8 mouse cellular contexts compared by ENCODE assay signal in genomic region chr3:126595456-126595855, GRCm38 (mm10). TPM values are rescaled to one million over a fixed set of nuclear protein-coding genes. Genes with fewer than 3 reads are reported as not detected.
DNase-seq lines count a peak whose midpoint lies in the region; ATAC-seq and TF ChIP-seq lines count a peak whose summit lies in the region.

No protein-coding gene starts in this region.

- H3K79me2 ChIP-seq in CH12.LX (replicated peaks; ENCODE audit: control insufficient read depth, extremely low read depth, insufficient read depth, poor library complexity, severe bottlenecking) (peaks cover 26% of the 10 kb centered on the region), macrophage (ENCODE audit: inconsistent target) (peaks cover 29% of the 10 kb centered on the region)

- no peak for TF ChIP-seq EP300 in CH12.LX (IDR thresholded peaks at IDR 0.05; ENCODE audit: low read length)

- H3K9ac ChIP-seq in heart, embryonic 15.5 days = no peak overlapping the region
- 0 out of 2 replicates have a peak overlapping the region, but pooled peaks have one; percentile 11 for H3K9ac ChIP-seq in CH12.LX (ENCODE audit: insufficient read depth, low read depth)
- no peak overlapping the region for H3K9ac ChIP-seq in forebrain, embryonic 15.5 days (replicated peaks)

- dilution Hi-C loops in CH12.LX (cut with MboI; ENCODE audit: extremely low pct_ligation_motif_present, extremely low pct_unique_long_range_greater_than_20kb, low sequenced_read_pairs) = no loop called here

- H3K4me1 ChIP-seq in heart, embryonic 15.5 days (replicated peaks) = peaks cover 7% of the 10 kb centered on the region; the same call in 1 of the 2 replicates
- peaks cover 0 to 15% of the 10 kb centered on the region in 2 experiments; a peak in 2 of 4 replicates for H3K4me1 ChIP-seq in CH12.LX (ENCODE audit: control insufficient read depth in 1 of 2, insufficient read depth in 2 of 2)
- peaks cover 19% of the 10 kb centered on the region for H3K4me1 ChIP-seq in forebrain, embryonic 15.5 days

- DNase-seq in heart, adult 18-20 months = no peak
- no peak for DNase-seq in CH12.LX (ENCODE audit: extremely low read depth)
- no peak for DNase-seq in thymus, postnatal 4 days
- no peak for DNase-seq in right cerebral cortex, postnatal 14 days
- DNase-seq in thymus, postnatal 0 days (ENCODE audit: low spot score) = no peak

- TF ChIP-seq CTCF in CH12.LX (conservative IDR thresholded peaks at IDR 0.05 in 1 of 2, IDR thresholded peaks at IDR 0.05 in 1 of 2; ENCODE audit: low read depth in 2 of 2, low read length in 2 of 2) = no peak

- peak overlapping the region; percentile 99 for H3K27ac ChIP-seq in heart, embryonic 15.5 days
- no peak overlapping the region for H3K27ac ChIP-seq in CH12.LX (ENCODE audit: insufficient read depth, low read depth)
- H3K27ac ChIP-seq in forebrain, embryonic 15.5 days (replicated peaks) = peak overlapping the region; percentile 91; the same call in 1 of the 2 replicates
- peak overlapping the region; percentile 82 for H3K27ac ChIP-seq in macrophage

- peak overlapping the region; percentile 89; the same call in 1 of the 2 replicates for H3K4me2 ChIP-seq in heart, embryonic 15.5 days
- H3K4me2 ChIP-seq in CH12.LX (ENCODE audit: insufficient read depth, low read depth, poor library complexity, severe bottlenecking) = peak overlapping the region; percentile 49; the same call in 1 of the 2 replicates
- peak overlapping the region; percentile 88; the same call in 1 of the 2 replicates for H3K4me2 ChIP-seq in forebrain, embryonic 15.5 days (replicated peaks)

- 56% methylated on average over 4 of the region's 4 CpGs for WGBS in heart, embryonic 15.5 days
- 75% methylated on average over 4 of the region's 4 CpGs for WGBS in forebrain, embryonic 15.5 days
- WGBS in macrophage (ENCODE audit: missing documents) = 62% methylated on average over 4 of the region's 4 CpGs

- no peaks in the 10 kb centered on the region for H3K9me3 ChIP-seq in heart, embryonic 15.5 days (replicated peaks)
- H3K9me3 ChIP-seq in CH12.LX (replicated peaks; ENCODE audit: low read length) = peaks cover 3% of the 10 kb centered on the region
- H3K9me3 ChIP-seq in forebrain, embryonic 15.5 days = no peaks in the 10 kb centered on the region

- ATAC-seq in heart, embryonic 15.5 days (replicated peaks; ENCODE audit: insufficient number of reproducible peaks, insufficient read depth, low FRiP score, low read depth) = no peak
- ATAC-seq in forebrain, embryonic 15.5 days (replicated peaks) = no peak

- no peak overlapping the region for H3K4me3 ChIP-seq in heart, embryonic 15.5 days
- H3K4me3 ChIP-seq in CH12.LX (replicated peaks in 1 of 3; ENCODE audit: low read depth in 2 of 3, low read length in 2 of 3, poor library complexity in 1 of 3) = no peak overlapping the region
- no peak overlapping the region for H3K4me3 ChIP-seq in forebrain, embryonic 15.5 days
- H3K4me3 ChIP-seq in macrophage (ENCODE audit: inconsistent target) = no peak overlapping the region

- no peaks in the 10 kb centered on the region for H3K27me3 ChIP-seq in heart, embryonic 15.5 days
- H3K27me3 ChIP-seq in CH12.LX (replicated peaks) = no peaks in the 10 kb centered on the region
- no peaks in the 10 kb centered on the region for H3K27me3 ChIP-seq in forebrain, embryonic 15.5 days

- in situ Hi-C loops in CH12.LX (cut with MboI; ENCODE audit: low pct_ligation_motif_present, low pct_unique_long_range_greater_than_20kb, low sequenced_read_pairs) = loop anchor here (5.0 to 10.0 kb wide), 2 partner anchors 67 to 179 kb away; no protein-coding TSS in a partner anchor

- no peaks in the 10 kb centered on the region for H3K36me3 ChIP-seq in heart, embryonic 15.5 days
- H3K36me3 ChIP-seq in CH12.LX (replicated peaks in 1 of 2; ENCODE audit: control insufficient read depth in 1 of 2, insufficient read depth in 1 of 2, low read length in 1 of 2) (peaks cover 4 to 9% of the 10 kb centered on the region in 2 experiments), macrophage (ENCODE audit: inconsistent target) (0 out of 2 replicates have a peak, but pooled peaks cover under 1% of the 10 kb centered on the region)
- no peaks in the 10 kb centered on the region for H3K36me3 ChIP-seq in forebrain, embryonic 15.5 days

- TF ChIP-seq RAD21 in CH12.LX (IDR thresholded peaks at IDR 0.05; ENCODE audit: low read depth, low read length) = no peak

- no peak for TF ChIP-seq POLR2A in CH12.LX (IDR thresholded peaks at IDR 0.05; ENCODE audit: low read depth, low read length)

TF ChIP-seq in CH12.LX, 34 proteins besides CTCF, POLR2A, EP300 and RAD21:
- no peak for TF ChIP-seq ETS1 (conservative IDR thresholded peaks at IDR 0.05; ENCODE audit: low read depth, low read length)
- no peak for TF ChIP-seq JUND (conservative IDR thresholded peaks at IDR 0.05; ENCODE audit: low read depth, low read length)
- no peak for TF ChIP-seq MEF2A (IDR thresholded peaks at IDR 0.05; ENCODE audit: borderline replicate concordance, low read depth, low read length)
- TF ChIP-seq POLR2AphosphoS2 (IDR thresholded peaks at IDR 0.05; ENCODE audit: low read depth, low read length) = no peak
- no peak for TF ChIP-seq MAX (IDR thresholded peaks at IDR 0.05; ENCODE audit: low read length)
- TF ChIP-seq MYC (IDR thresholded peaks at IDR 0.05; ENCODE audit: low read depth, low read length) = no peak
TF ChIP-seq in CH12.LX: peak in this region for 0.

RNA-seq across cellular contexts. Expression of gene Camk2d, which starts 0.6 kb away (rescaled TPM):
- polyA plus RNA-seq in heart, embryonic 15.5 days (2015; fragmentation: Nextera tagmentation; extraction: Ambion mirVana) = 99.3 and 108 TPM in 2 replicates
- 100 to 1,000 TPM; 132 to 135 TPM for total RNA-seq in heart, adult 18-20 months (2021)
- 59.7 and 80.4 TPM in 2 replicates for total RNA-seq in CH12.LX (2012; rRNA removed)
- total RNA-seq in CH12.LX (2014; rRNA removed) = 64.6 and 77.3 TPM in 2 replicates
- polyA plus RNA-seq in CH12.LX (2012; ENCODE audit: insufficient read length, low read depth) = 66.1 and 68.9 TPM in 2 replicates
- 29.9 and 30.7 TPM in 2 replicates for polyA plus RNA-seq in forebrain, embryonic 15.5 days (2015; fragmentation: Nextera tagmentation; extraction: Ambion mirVana)
- total RNA-seq in macrophage (2018; cell fraction: chromatin; rRNA removed) = 1,000 to 10,000 TPM in 2 of 26 experiments, 100 to 1,000 TPM in 24; 279 to 1,204 (median 350) TPM
- total RNA-seq in macrophage (2018; cell fraction: cytosol; rRNA removed) = 100 to 1,000 TPM in 2 of 26 experiments, 10 to 100 TPM in 24; 62.6 to 103 (median 86.1) TPM
- total RNA-seq in macrophage (2018; cell fraction: nucleus; rRNA removed) = 1,000 to 10,000 TPM in 1 of 26 experiments, 100 to 1,000 TPM in 25; 170 to 1,142 (median 219) TPM
- 34.7 to 93.5 TPM (median 69.7 TPM) in 3 replicates for polyA plus RNA-seq in macrophage (2018)
- polyA plus RNA-seq in thymus, postnatal 0 days (2015; fragmentation: Nextera tagmentation; extraction: Ambion mirVana) = 30.5 and 39.5 TPM in 2 replicates
